Mouse (Mus musculus): ENCODE data around the gene Glrp1. TPM values are rescaled to one million over a fixed set of nuclear protein-coding genes. Genes with fewer than 3 reads are reported as not detected.
A peak's percentile ranks its signal among the peaks of the same experiment; 100 is the strongest.

Gene Glrp1
- polyA plus RNA-seq, 1 experiment: 0.08 TPM

DNA sequence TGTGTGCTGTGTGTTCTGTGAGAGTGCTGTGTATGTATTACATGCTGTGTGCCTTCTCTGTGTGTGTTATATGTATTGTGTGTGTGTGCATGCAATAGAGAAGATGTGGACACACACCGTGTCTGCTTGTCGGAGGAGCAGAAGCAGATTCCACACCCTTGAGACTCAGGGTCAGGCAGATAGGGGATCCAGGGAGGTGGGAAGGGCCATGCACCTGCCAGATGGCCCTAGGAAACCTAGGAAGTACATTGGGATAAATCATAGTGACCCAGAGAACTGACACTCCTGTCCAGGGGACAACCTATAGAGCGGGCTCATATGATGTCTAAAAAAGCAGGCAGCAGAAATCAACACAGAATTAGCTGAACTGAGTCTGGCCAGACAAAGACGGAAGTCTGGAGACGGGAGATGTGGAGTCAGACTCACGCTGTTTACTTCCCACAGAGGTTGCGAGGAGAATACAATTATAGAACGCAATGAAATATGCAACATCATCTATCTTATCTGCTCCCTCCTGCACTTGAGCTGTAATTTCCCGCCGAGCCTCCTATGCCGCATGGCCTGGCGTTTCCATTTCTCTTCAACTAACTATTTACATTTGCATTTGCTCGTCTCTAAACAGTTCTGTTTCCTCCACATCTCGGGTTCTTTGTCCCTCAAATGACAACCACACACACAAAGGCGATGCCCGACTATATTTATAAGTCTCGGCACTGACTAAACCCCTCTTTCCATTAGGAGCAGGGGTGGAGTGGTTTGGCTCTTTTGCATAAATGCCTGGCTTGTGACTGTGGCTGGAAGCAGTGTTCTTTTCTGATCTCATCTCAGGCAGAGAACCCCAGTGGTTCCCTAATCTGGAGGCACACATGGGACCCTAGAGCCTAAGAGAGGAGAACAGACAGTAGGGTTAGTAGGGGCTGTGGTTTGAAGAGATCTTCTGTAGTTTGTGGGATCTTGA is 27.4 kb downstream of the Glrp1 start:
- Histone ChIP-seq H3K4me1 (ENCODE audit: control insufficient read depth, insufficient read depth, low read length) (no peaks in the 10 kb centered on the region), H3K4me3 (ENCODE audit: insufficient read depth, low read length) (no peak overlapping the region), H3K27ac (ENCODE audit: insufficient read depth, low read length) (no peak overlapping the region)
- TF ChIP-seq CTCF (IDR thresholded peaks at IDR 0.05; ENCODE audit: extremely low read depth, insufficient read depth, low read length) (no peak), POLR2A (IDR thresholded peaks at IDR 0.05; ENCODE audit: extremely low read depth, insufficient read depth, low read length) (no peak)

DNA sequence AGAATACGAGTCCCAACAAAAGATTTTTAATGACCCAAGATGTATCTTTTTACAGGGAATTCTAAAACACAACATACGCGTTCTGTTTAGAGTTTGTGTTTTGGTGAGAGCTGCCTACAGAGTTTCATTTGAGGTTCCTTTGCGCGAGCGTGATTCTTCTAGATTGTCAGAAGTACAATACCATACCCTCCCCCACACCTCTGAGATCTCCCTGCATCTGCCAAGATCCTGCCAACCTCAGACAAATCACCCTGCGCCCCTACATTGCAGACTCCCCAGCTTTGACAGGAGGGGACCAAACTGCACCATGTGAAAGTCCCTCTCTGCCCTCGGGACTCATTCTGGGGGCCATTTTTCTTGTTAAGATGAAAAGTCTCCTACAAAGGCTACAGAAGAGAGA is 29.3 kb downstream of the Glrp1 start:
- Histone ChIP-seq H3K4me1 (ENCODE audit: control insufficient read depth, insufficient read depth, low read length) (no peaks in the 10 kb centered on the region), H3K4me3 (ENCODE audit: insufficient read depth, low read length) (no peak overlapping the region), H3K27ac (ENCODE audit: insufficient read depth, low read length) (no peak overlapping the region)
- TF ChIP-seq POLR2A (IDR thresholded peaks at IDR 0.05; ENCODE audit: extremely low read depth, insufficient read depth, low read length): no peak
- TF ChIP-seq CTCF (IDR thresholded peaks at IDR 0.05; ENCODE audit: extremely low read depth, insufficient read depth, low read length): no peak

DNA sequence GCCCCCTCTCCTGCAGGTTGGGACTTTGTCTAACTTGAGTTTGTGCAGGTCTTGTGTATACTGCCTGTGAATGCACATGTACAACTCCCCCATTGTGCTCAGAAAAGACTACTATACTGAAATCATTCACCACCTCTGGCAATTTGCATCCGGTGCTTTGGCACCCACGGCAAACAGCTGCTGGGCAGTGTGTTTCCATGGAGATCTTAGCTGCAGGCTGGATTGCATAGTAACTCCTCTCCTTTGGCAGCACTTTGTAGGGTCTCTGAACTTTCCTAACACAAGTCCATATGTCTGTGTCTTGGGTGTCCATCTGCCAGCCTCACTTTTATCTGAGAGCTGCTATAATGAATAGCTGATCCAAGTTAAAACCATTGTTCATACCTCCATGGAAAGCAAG is 31.7 kb downstream of the Glrp1 start:
- Histone ChIP-seq H3K4me1 (ENCODE audit: control insufficient read depth, insufficient read depth, low read length) (no peaks in the 10 kb centered on the region), H3K27ac (ENCODE audit: insufficient read depth, low read length) (no peak overlapping the region), H3K4me3 (ENCODE audit: insufficient read depth, low read length) (no peak overlapping the region)
- no peak for TF ChIP-seq POLR2A (IDR thresholded peaks at IDR 0.05; ENCODE audit: extremely low read depth, insufficient read depth, low read length)
- TF ChIP-seq CTCF (IDR thresholded peaks at IDR 0.05; ENCODE audit: extremely low read depth, insufficient read depth, low read length): no peak

DNA sequence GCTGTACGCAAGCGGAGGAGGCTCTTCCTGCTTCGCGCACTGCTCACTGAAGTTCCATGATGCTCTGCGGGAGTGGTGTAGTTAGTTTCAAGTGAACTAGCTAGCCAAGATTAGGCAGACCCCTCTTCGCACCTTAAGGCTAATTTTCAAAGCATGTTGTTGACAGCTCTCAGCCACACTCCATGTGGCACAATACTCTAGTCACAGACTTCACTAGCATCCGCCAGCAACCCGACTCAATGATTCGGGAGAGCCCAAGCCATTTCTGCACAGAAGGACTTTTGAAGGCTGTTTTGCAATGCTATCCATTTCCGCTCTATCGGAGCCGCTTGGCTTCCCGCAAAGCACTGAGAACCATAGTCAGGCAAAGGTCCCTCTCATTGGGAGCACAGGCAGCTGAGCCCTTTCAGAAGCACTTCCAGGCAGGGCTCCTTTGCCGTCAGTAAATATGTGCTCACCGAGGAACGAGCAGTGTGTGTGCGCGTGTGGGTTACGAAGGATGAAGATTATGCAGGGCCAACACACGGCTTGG is 33.2 kb downstream of the Glrp1 start:
- Histone ChIP-seq H3K4me1 (ENCODE audit: control insufficient read depth, insufficient read depth, low read length) (no peaks in the 10 kb centered on the region), H3K27ac (ENCODE audit: insufficient read depth, low read length) (no peak overlapping the region), H3K4me3 (ENCODE audit: insufficient read depth, low read length) (no peak overlapping the region)
- TF ChIP-seq POLR2A (IDR thresholded peaks at IDR 0.05; ENCODE audit: extremely low read depth, insufficient read depth, low read length) (no peak), CTCF (IDR thresholded peaks at IDR 0.05; ENCODE audit: extremely low read depth, insufficient read depth, low read length) (no peak)

DNA sequence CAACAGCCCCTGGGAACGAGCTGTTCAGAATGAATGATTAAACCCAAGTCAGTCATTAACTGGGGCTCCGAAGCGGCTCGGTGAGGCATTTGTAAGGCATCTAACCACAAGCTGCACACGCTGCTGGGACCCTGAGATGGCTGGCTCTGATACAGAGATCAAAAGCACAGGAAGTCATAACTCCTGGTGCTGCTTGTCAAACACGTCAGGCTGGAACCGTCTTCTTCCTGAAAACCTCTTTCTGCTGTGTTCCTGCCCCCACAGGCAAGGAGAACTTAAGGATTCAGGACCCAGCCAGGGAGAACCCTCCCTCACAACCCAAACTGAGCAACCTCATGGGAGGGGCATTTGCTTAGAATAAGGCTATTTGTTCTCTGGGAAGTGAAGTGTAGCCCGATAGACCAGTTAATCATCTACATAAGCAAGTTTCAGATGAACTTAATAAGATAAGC is 34.3 kb downstream of the Glrp1 start:
- H3K27ac ChIP-seq (ENCODE audit: insufficient read depth, low read length): no peak overlapping the region
- H3K4me3 ChIP-seq (ENCODE audit: insufficient read depth, low read length): no peak overlapping the region
- no peaks in the 10 kb centered on the region for H3K4me1 ChIP-seq (ENCODE audit: control insufficient read depth, insufficient read depth, low read length)
- no peak for TF ChIP-seq POLR2A (IDR thresholded peaks at IDR 0.05; ENCODE audit: extremely low read depth, insufficient read depth, low read length)
- no peak for TF ChIP-seq CTCF (IDR thresholded peaks at IDR 0.05; ENCODE audit: extremely low read depth, insufficient read depth, low read length)

DNA sequence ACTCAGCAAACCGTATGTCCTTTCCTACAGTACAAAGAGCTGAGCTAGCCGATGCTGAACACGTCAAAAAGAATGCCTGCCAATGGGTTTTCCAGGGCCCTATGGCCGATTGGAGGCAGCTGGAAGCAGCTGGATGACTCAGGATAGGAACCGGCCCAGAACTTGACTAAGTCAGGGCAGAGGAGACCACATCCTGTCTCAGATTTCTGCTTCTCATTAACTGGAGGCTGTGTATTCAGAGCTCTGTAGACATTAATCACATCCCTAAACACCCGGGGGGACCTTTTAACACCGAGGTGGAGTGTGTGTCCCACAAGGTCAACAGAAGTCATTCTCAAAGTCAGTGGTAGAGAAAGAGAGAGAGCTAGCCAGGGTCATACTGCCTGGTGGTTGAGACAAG is 35.3 kb downstream of the Glrp1 start:
- TF ChIP-seq CTCF (IDR thresholded peaks at IDR 0.05; ENCODE audit: extremely low read depth, insufficient read depth, low read length) (no peak), POLR2A (IDR thresholded peaks at IDR 0.05; ENCODE audit: extremely low read depth, insufficient read depth, low read length) (no peak)

DNA sequence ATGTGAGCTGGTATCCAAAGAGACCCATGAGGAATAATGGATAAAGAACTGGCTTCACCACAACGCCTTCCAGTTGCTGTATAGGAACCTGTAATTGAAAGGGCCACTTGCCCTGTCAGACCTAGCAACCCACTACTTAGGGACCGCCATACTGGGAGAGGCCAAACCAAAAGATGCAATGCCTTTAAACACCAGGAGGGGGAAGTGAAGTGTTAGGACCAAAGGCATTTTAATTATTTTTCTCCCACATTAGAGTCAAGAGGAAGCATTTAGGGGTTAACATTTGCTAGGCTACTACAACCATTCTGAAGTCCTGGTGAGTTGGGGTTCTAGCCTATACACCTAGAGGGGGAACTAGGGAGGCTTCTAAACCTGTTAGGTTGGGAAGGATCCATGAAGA is 36.0 kb downstream of the Glrp1 start:
- H3K4me3 ChIP-seq (ENCODE audit: insufficient read depth, low read length): no peak overlapping the region
- TF ChIP-seq POLR2A (IDR thresholded peaks at IDR 0.05; ENCODE audit: extremely low read depth, insufficient read depth, low read length) (no peak), CTCF (IDR thresholded peaks at IDR 0.05; ENCODE audit: extremely low read depth, insufficient read depth, low read length) (peak; percentile 16; the same call in 1 of the 2 replicates)
- no peaks in the 10 kb centered on the region for H3K4me1 ChIP-seq (ENCODE audit: control insufficient read depth, insufficient read depth, low read length)
- no peak overlapping the region for H3K27ac ChIP-seq (ENCODE audit: insufficient read depth, low read length)

More for the DNA sequence above, 35.3 kb downstream of the Glrp1 start:
- Histone ChIP-seq H3K27ac (ENCODE audit: insufficient read depth, low read length) (no peak overlapping the region), H3K4me1 (ENCODE audit: control insufficient read depth, insufficient read depth, low read length) (no peaks in the 10 kb centered on the region), H3K4me3 (ENCODE audit: insufficient read depth, low read length) (no peak overlapping the region)

DNA sequence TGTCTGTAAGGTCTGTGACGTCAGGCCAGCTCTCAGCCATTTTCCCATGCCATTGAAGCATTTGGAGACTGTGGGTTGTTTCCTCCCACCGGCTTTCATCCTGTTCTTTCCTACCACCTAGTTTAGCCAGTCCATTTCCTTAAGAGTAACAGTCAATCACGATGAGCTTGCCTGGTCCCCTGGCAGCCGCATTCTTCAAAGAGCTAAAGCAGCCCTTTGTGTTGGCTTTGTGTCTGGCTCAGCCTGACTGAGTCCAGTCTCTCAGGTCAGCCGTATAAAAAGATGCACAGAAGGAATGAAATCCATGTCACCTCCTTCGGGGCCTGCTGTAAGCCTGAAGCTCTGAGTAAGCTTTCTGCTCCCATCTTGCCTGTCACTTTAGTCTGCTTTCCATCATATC is 37.6 kb downstream of the Glrp1 start:
- no peak overlapping the region for H3K27ac ChIP-seq (ENCODE audit: insufficient read depth, low read length)
- H3K4me3 ChIP-seq (ENCODE audit: insufficient read depth, low read length): no peak overlapping the region
- H3K4me1 ChIP-seq (ENCODE audit: control insufficient read depth, insufficient read depth, low read length): no peaks in the 10 kb centered on the region
- TF ChIP-seq CTCF (IDR thresholded peaks at IDR 0.05; ENCODE audit: extremely low read depth, insufficient read depth, low read length) (no peak), POLR2A (IDR thresholded peaks at IDR 0.05; ENCODE audit: extremely low read depth, insufficient read depth, low read length) (no peak)

DNA sequence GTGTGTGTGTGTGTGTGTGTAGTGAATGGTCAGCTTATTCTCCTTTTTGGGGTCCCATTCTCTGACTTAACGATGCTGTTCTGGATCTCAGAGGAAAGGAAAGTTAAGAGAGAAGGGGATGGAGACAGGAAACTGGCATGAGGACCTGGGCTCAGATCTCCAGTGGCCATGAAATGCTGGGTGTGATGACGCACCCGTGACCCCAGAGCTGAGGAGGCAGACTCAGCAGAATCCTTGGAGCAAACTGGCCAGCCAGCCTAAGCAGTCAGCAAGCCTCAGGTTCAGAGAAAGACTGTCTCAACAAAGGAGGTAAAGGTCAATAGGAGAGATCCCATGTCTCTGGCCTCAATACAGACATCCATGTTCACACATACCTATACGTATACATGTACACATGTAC is 40.1 kb downstream of the Glrp1 start:
- Histone ChIP-seq H3K27ac (ENCODE audit: insufficient read depth, low read length) (no peak overlapping the region), H3K4me1 (ENCODE audit: control insufficient read depth, insufficient read depth, low read length) (no peaks in the 10 kb centered on the region), H3K4me3 (ENCODE audit: insufficient read depth, low read length) (no peak overlapping the region)
- TF ChIP-seq POLR2A (IDR thresholded peaks at IDR 0.05; ENCODE audit: extremely low read depth, insufficient read depth, low read length): no peak
- no peak for TF ChIP-seq CTCF (IDR thresholded peaks at IDR 0.05; ENCODE audit: extremely low read depth, insufficient read depth, low read length)

DNA sequence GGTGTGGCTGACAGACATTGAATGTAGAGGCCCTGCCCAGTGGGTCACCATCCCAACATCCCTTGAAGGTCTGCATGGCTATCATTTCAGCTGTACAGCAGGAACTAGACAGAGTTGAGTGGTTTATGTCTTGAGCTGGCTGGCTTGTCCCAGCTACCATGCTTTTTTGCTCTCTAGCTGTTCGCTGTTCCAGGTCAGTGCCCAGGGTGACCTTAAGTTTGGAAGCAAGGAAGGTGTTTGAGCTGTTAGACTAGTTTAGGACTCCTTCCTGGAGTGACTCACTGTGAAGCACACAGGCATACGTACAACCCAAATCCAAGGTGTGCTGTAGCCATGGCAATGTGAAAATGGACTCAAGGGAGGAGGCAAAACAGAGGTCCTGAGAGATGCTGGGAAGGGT is 41.5 kb downstream of the Glrp1 start:
- H3K4me1 ChIP-seq (ENCODE audit: control insufficient read depth, insufficient read depth, low read length): no peaks in the 10 kb centered on the region
- H3K4me3 ChIP-seq (ENCODE audit: insufficient read depth, low read length): no peak overlapping the region
- TF ChIP-seq POLR2A (IDR thresholded peaks at IDR 0.05; ENCODE audit: extremely low read depth, insufficient read depth, low read length): no peak
- TF ChIP-seq CTCF (IDR thresholded peaks at IDR 0.05; ENCODE audit: extremely low read depth, insufficient read depth, low read length): no peak
- H3K27ac ChIP-seq (ENCODE audit: insufficient read depth, low read length): no peak overlapping the region

Data from cortical plate, adult 2 months (tissue).